Mouse (Mus musculus): ENCODE data around the gene Zbtb42. TPM values are rescaled to one million over a fixed set of nuclear protein-coding genes. Genes with fewer than 3 reads are reported as not detected.

The Zbtb42 gene
- polyA plus RNA-seq, 1 experiment: 14.0 TPM

GRCm38 (mm10) chr12:112677943-112678554 is 579 bp upstream of the Zbtb42 start:
- 38% methylated on average over 19 of the region's 19 CpGs for WGBS
- no peak for DNase-seq (ENCODE audit: low read depth, low spot score)

GRCm38 (mm10) chr12:112679027-112679996 is 684 bp downstream of the Zbtb42 start:
- DNase-seq (ENCODE audit: low read depth, low spot score): no peak
- 7% methylated on average over 80 of the region's 87 CpGs for WGBS

GRCm38 (mm10) chr12:112683351-112683750 is 4.7 kb downstream of the Zbtb42 start:
- DNase-seq (ENCODE audit: low read depth, low spot score): no peak
- WGBS: 74% methylated on average over 7 of the region's 7 CpGs

- no peak for DNase-seq (ENCODE audit: low read depth, low spot score)
- 25% methylated on average over 15 of the region's 15 CpGs for WGBS
Observed at GRCm38 (mm10) chr12:112688458-112688857, 9.8 kb downstream of the Zbtb42 start.

DNA sequence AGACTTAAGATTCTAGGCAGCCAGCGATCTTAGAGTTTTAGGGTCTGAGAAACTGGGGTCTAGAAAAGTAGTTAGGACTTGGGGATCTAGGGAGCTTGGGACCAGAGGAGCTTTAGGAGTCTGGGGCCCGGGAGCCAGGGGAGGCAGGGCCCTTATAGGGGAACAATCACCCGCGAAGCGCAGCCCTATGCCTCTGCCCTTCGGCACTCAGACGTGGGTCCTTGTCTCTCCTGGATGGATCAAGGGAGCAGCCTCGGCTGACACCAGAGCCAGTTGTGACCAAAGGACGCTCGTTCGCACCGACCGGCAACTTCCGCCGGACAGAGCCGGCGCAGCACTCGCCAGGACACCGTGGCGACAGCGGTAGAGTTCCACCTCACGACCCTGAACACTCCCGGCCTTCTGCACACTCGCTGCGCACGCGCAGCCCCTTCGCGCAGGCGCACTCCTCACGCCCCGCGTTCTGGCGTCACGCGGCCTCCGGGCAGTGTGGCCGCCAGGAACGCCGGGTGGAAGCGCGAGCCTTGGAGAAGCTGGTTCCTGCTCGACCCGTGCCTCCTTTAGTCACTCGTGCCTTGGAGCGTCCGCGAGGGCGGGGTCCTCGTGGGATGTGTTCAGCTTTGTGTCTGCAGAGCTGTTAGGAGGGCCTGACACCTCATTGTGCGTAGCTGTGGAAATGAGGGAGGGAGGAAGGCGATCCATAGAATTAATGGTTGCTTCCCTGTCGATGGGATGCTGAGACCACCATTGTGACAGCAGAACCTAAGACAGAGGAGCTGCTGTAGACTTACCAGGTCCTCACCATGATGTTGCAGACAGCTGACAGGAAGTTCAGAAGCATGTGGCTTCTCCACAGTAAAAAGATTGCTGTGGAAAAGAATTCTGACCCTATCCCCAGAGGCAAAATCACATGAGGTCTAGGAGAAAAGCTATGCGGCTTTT is 14.8 kb downstream of the Zbtb42 start:
- 2% methylated on average over 54 of the region's 54 CpGs for WGBS
- DNase-seq (ENCODE audit: low read depth, low spot score): no peak

GRCm38 (mm10) chr12:112694127-112694475 is 15.5 kb downstream of the Zbtb42 start:
- DNase-seq (ENCODE audit: low read depth, low spot score): no peak
- 71% methylated on average over 10 of the region's 10 CpGs for WGBS

- DNase-seq (ENCODE audit: low read depth, low spot score): no peak
- WGBS: 69% methylated on average over 3 of the region's 3 CpGs
Observed at GRCm38 (mm10) chr12:112696806-112697425, 18.3 kb downstream of the Zbtb42 start.

DNA sequence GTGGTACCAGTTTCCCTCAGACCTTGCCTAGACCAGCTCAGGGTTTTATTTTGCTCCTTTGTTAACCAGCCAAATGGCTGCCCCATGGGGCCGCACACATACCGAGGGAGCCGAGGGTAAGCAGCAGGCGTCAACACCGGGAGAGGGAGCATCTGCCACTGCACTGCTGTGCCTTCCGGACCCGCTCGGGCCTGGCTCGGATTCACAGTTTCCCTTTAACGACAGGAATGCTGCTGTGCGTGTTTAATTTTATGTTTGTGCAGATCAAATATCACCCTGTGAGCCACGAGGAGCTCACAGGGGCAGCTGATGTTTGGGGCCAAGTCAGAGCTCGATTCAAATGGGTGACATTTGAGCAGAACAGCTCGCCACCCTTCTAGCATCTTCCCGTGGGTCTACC is 21.9 kb downstream of the Zbtb42 start:
- 9% methylated on average over 15 of the region's 15 CpGs for WGBS
- no peak for DNase-seq (ENCODE audit: low read depth, low spot score)

DNA sequence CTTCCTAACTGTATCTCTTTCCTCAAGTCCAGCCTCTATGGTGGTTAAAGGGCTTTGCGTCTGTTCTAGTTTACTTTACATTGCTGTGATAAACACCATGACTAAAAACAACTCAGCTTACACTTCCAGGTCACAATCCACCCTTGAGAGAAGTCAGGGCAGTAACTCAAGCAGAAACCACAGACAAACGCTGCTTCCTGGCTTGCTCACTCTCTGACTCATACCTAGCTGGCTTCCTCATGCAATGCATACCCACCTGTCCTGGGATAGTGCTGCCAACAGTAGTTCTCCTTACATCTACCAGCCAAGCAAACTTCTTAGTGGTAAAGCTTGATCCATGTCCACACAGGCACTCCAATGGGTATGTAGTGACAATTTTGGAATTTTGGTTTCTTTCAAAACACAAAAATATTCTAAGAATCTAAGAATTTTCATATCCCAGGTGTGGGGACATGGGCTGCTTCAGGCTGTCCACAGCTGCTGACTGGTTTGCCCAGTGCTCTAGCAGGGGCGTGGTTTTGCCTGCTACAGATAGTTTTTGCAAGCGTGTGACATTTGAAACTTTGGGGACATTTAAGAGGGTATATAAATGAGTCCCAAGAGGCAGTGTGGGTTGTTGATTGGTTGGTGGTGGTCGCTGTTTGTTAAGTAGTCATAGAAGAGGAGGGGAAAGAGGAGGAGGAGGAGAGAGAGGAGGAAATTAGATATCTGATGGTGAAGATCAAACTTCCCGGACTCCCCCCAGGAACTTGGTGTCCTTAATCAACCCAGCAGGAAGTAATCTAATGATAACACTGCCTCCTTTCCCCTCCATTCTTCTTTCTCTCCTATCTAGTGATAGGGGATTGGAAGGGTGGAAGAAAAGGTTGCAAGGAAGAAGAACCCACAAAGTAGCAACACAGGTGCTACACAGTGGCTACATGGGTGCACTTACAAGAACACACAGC is 24.0 kb downstream of the Zbtb42 start:
- 28% methylated on average over 6 of the region's 6 CpGs for WGBS
- DNase-seq (ENCODE audit: low read depth, low spot score): no peak

DNA sequence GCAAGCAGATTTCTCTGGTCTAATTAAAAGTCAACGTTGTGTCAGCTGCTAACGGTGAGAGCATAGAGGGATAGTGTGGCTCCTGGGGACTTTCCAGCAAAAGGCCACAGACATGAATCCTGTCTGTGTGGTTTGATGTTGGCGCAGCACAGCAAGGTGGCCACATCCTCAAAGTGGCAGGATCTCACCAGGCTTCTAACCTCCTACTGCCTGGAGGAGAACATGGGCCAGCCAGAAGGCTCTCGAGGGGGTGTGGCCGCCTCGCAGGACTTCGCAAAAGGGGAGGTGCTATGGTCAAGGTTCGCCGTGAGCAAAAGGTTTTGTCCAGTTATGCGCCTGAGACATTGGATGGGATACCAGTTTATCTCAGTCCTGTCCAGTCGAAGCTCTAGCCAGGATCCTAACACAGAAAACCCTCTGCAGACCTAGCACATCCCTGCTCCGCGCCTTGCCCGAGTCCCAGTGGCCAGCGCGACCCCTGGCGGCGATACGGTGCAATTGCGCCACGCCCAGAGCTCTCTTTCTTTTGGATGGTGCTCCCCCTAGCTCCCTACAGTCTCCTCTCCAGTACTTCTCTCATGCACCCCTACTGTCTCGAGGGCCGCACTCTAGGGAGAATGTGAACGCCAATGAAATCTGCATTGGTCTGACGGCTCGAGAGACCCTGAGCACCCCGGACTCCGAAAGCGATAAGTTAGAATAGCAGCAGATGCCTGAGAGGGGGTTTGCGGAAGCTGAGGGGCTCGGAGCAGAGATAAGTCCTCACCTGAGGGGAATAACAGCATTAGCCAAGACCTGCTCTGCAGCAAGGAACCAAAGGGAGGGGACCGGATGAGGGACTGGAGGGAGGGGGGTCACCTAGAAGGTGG is 28.3 kb downstream of the Zbtb42 start:
- no peak for DNase-seq (ENCODE audit: low read depth, low spot score)
- 9% methylated on average over 32 of the region's 32 CpGs for WGBS

DNA sequence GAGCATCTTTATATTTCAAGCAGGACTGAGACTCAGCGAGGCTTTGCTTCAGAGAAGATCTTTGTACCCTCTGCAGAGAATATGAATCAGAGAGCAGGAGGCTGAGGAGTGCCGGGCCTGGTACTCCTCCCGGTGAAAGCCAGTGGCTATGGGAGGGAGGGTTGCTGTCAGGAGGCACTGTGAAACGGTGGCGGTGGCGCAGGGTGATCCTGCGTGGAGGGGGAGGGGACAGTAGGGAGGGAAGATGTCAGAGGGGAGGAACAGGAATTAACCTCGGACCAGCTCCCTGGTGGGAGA is 28.9 kb downstream of the Zbtb42 start:
- no peak for DNase-seq (ENCODE audit: low read depth, low spot score)
- 16% methylated on average over 8 of the region's 8 CpGs for WGBS

DNA sequence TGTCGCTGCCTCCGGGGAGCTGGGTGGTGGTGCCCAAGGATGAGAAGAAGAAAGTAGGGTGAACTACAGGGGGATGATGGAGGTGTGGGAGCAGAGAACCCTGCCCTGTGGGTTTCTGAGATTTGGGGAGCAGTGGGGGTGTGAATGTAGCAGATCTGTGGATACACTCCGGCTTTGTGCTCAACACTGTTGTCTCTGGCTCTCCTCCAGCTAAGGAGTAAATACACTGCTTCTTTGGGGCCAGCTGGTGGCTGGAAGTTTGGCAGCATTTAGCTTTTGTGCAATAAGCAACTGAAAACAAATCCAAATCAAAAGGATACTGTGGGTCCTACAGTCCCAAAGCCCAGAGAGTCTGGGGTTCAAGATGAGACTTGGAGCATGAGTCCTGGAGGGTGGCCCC is 35.4 kb downstream of the Zbtb42 start:
- no peak for DNase-seq (ENCODE audit: low read depth, low spot score)
- WGBS: 40% methylated on average over 3 of the region's 3 CpGs

- no peak for DNase-seq (ENCODE audit: low read depth, low spot score)
- 43% methylated on average over 7 of the region's 7 CpGs for WGBS
Observed at GRCm38 (mm10) chr12:112717140-112717539, 38.5 kb downstream of the Zbtb42 start.

GRCm38 (mm10) chr12:112718995-112719394 is 40.4 kb downstream of the Zbtb42 start:
- DNase-seq (ENCODE audit: low read depth, low spot score): no peak
- WGBS: 79% methylated on average over 5 of the region's 5 CpGs

DNA sequence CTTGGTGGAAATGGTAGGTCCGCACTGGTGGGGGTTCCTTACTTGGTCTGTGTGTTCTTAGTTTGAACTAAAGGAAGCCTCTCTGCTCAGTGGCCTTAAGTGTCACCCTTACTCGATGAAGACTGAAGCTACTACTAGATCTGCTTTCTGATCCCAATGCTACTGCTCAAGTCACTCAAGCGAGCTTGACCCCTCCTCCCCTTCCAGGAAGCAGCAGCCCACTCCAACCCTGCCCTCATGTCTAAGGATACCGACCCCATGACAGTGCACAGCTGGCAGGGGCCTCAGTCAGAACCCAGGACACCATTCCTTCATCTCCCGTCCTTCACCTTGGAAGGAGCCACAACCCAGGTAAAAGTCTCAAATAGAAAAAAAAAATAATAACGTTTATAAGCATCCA is 41.6 kb downstream of the Zbtb42 start, which contains the start of gene Cep170b:
TSS of gene Cep170b (plus strand) at position 240 of the 400 bp plus-strand sequence.
- 37% methylated on average over 6 of the region's 6 CpGs for WGBS
- no peak for DNase-seq (ENCODE audit: low read depth, low spot score)

- no peak for DNase-seq (ENCODE audit: low read depth, low spot score)
- WGBS: 26% methylated on average over 12 of the region's 12 CpGs
Observed at GRCm38 (mm10) chr12:112720890-112721423, 42.3 kb downstream of the Zbtb42 start.

DNA sequence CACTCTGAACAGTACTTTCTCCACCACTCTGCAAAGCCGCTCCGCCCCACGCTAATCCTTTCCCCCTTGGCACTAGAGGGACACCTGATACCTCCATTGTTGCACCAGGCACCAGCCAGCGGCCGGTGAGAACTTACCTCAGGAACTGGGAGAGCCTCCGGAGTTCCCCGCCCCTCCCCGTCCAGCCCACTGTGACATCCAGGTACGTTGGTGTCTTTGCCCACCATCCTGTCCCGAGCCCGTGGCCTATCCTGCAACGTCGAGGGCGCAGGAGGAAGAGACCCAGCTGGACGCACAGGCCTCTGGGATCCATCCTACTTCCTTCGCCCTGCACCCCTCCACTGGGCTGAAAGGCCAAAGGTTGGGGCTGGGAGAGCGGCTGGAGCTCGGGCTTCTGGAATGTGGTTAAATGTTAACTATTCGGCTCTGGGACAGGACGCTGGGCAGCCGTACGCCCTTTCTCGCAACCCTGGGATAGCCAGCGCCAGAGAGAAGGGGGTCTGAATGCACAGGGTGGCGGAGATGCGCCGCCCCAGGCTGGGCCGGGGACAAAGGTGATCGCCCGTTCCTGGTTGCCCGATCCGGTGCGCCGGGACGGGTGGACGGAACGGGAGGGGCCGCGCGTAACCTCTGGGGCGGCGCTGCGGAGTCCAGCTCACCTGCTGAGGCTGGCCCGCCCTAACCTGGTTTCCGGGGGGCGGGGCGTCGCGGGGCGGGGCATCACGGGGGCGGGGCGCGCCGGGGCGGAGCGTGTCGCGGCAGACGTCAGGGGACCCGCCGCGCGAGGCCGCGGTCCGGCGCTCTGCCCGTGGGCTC is 43.0 kb downstream of the Zbtb42 start:
- 9% methylated on average over 56 of the region's 69 CpGs for WGBS
- DNase-seq (ENCODE audit: low read depth, low spot score): no peak
